Mouse (Mus musculus): ENCODE data around the gene Mmgt2. TPM values are rescaled to one million over a fixed set of nuclear protein-coding genes. Genes with fewer than 3 reads are reported as not detected.

Gene Mmgt2
- polyA plus RNA-seq (2015; fragmentation: Nextera tagmentation; extraction: Ambion mirVana) = 67.3 and 70.4 TPM in 2 replicates

DNA sequence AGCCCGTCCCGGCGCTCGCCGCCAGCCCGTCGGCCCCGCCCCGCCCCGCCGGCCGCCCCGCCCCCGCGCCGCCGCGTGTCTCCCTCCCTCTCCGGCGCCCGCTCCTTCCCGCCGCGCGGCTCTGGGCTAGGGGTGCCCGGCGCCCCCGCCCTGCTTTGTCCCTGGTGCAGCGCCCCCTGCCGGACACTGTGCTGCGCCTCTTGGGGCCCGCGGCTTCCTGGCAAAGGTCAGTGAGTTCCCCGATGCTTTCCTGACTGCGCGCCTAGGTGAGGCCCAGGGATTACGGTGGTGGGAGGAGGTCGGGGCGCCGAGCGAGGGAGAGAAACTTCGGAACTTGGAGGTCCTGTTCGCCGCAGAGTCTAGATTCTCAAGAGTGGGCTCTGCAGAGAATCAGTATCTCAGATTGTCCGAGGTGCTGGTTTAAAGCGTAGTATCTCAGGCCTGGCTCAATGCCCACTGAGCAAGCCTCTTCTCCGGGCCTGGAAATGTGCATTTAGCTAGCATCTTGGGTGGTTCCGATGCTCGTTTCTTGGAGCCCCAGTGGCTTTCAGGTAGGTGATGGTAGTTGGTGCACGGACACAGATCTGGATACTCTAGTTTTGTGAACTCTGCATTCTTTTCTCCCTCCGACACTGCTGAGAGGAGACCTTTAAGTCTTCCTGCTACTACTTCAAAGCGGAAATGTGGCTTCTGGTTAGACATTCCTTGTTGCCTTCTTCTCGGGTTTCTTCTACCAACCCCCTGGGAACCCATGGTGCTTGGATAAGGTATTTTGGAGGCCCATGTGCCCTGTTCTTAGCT lies at the start of gene Mmgt2:
Gene Mmgt2 (plus strand): TSS at position 74 of the 801 bp plus-strand sequence.
- Histone ChIP-seq H3K27ac (peak within 1 kb of the TSS; percentile 93), H3K27me3 (no peaks in the 10 kb centered on the region), H3K9ac (peak within 1 kb of the TSS; percentile 81), H3K4me3 (replicated peaks) (peak within 1 kb of the TSS; percentile 83), H3K9me3 (replicated peaks) (no peaks in the 10 kb centered on the region), H3K36me3 (peaks cover 25% of the 10 kb centered on the region), H3K4me2 (peak within 1 kb of the TSS; percentile 94), H3K4me1 (peaks cover 63% of the 10 kb centered on the region)
- WGBS = under 1% methylated on average over 45 of the region's 53 CpGs
- ATAC-seq (replicated peaks; ENCODE audit: low FRiP score) = peak; percentile 94

GRCm38 (mm10) chr11:62601732-62602618 lies 46.5 kb upstream of the Mmgt2 start:
- Histone ChIP-seq H3K9ac (peak overlapping the region; percentile 53), H3K4me1 (peaks cover 43% of the 10 kb centered on the region), H3K27me3 (no peaks in the 10 kb centered on the region), H3K27ac (peak overlapping the region; percentile 93), H3K36me3 (peaks cover 38% of the 10 kb centered on the region), H3K4me2 (peak overlapping the region; percentile 62), H3K4me3 (replicated peaks) (peak overlapping the region; percentile 77), H3K9me3 (replicated peaks) (no peaks in the 10 kb centered on the region)
- WGBS = 10% methylated on average over 17 of the region's 17 CpGs
- ATAC-seq (replicated peaks; ENCODE audit: low FRiP score) = no peak; the same call in 1 of the 2 replicates

DNA sequence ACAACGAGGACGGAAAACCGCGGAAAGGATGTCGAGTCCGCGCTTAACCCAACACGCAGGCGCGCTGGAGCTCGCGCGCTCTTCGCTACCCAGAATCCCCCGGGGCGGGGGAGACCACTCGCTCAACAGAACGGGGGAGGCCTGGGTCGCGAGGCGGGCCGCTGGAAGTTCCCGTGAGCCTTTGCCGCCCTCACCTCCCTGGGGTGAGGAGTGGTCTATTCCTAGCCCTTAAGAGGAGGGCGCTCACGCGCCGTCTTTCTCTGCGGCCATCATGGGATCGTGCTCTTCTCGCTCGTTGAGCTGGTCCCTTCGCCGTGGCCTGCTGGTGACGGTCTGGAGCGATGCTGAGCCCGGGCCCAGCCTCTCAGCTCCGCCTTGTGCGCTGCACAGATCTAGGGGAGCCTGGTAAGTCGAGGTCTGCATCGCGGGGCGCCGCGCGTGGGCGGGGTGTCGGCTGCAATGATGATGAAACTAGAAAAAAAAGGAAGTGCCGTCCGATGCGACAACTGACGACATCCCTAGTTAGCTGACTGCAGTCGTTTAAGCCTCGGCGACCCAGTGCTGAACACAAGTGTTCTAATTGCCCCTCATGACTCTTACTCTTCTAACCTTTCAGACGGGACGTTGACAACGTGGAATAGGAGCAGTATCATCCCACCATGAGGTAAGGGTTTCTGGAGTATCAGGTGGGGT lies 45.7 kb upstream of the Mmgt2 start:
- Histone ChIP-seq H3K36me3 (peaks cover 46% of the 10 kb centered on the region), H3K4me2 (peak overlapping the region; percentile 62), H3K9ac (peak overlapping the region; percentile 91), H3K4me3 (replicated peaks) (peak overlapping the region; percentile 77), H3K27me3 (no peaks in the 10 kb centered on the region), H3K9me3 (replicated peaks) (no peaks in the 10 kb centered on the region), H3K27ac (peak overlapping the region; percentile 93), H3K4me1 (peaks cover 43% of the 10 kb centered on the region)
- under 1% methylated on average over 58 of the region's 58 CpGs for WGBS
- peak; percentile 94 for ATAC-seq (replicated peaks; ENCODE audit: low FRiP score)

- Histone ChIP-seq H3K9ac (peak overlapping the region; percentile 91), H3K27me3 (no peaks in the 10 kb centered on the region), H3K4me1 (peaks cover 37% of the 10 kb centered on the region), H3K4me2 (peak overlapping the region; percentile 62), H3K4me3 (replicated peaks) (peak overlapping the region; percentile 77), H3K27ac (peak overlapping the region; percentile 93), H3K36me3 (peaks cover 53% of the 10 kb centered on the region), H3K9me3 (replicated peaks) (no peaks in the 10 kb centered on the region)
- ATAC-seq (replicated peaks; ENCODE audit: low FRiP score) = no peak; the same call in 1 of the 2 replicates
- WGBS = 0% methylated on average over 13 of the region's 13 CpGs
These were observed 45.0 kb upstream of the Mmgt2 start for GRCm38 (mm10) chr11:62603312-62604056.

DNA sequence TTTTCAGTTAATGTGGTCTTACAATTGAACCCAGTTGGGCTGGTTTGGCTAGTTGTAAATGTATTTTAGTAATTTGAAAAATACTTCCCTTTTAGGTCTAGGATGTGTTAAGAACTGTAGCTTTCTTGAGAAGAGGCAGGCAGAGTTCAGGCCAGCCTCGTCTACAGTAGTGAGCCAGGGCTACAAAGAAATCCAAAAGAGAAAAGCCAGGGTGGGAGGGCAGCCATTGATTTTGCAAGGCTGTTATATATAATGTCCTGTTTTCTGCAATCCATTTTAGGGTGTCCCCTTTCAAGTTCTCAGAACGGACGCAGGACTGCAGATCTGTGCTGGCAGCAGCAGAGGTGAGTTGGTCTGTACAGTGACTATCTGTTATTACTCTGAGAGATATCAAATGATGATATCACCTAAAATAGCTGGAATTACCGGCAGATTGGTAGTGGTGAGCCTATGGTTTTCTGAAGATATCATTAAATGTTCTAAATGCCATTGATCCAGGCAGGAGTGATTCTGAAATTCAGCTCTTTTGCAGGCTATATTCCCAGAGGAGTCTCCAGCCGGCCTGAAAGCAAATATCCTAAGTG lies 44.2 kb upstream of the Mmgt2 start:
- WGBS = 10% methylated on average over 5 of the region's 5 CpGs
- no peaks in the 10 kb centered on the region for H3K27me3 ChIP-seq
- peaks cover 33% of the 10 kb centered on the region for H3K4me1 ChIP-seq
- peak overlapping the region; percentile 77 for H3K4me3 ChIP-seq (replicated peaks)
- peak overlapping the region; percentile 91 for H3K9ac ChIP-seq
- peak overlapping the region; percentile 62 for H3K4me2 ChIP-seq
- H3K9me3 ChIP-seq (replicated peaks) = no peaks in the 10 kb centered on the region
- peak overlapping the region; percentile 93 for H3K27ac ChIP-seq
- peaks cover 60% of the 10 kb centered on the region for H3K36me3 ChIP-seq
- no peak for ATAC-seq (replicated peaks; ENCODE audit: low FRiP score)

DNA sequence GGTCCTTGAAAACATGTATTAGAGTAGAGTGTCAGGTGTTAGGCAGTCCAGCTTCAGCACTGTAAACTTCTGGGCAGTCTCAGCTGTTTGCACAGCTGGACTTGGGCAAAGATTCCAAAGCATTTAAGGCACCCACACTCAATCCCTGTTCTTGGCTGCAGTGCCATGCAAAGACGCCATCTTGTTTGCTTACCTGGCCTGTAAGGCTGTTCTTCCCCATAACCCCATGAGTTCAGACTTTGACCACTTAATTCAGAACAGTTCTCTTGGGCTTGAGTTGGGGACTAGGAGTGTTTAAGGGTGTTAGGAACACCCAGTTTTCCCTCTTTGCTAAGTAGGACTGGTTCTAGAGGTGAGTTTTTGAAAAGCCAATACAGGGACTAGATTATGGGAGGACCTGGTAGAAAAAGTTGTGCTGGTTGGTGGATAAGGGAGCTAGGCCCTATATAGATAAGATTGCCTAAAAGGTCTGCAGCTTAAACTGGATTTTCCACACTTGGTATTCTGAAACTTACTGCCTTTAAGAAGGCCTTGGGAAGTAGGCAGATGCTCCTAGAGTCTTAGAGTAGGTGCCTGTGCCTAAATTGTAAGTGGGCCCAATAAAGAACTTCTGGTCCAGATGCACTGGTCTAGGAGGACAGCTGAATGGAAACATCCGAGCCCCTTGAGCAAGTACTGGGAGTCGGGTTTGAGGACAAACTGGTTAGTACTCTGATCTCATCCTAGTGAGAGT lies 43.4 kb upstream of the Mmgt2 start:
- H3K4me3 ChIP-seq (replicated peaks) = peak overlapping the region; percentile 77
- H3K27ac ChIP-seq = peak overlapping the region; percentile 63
- 18% methylated on average over 3 of the region's 3 CpGs for WGBS
- ATAC-seq (replicated peaks; ENCODE audit: low FRiP score) = no peak
- peaks cover 69% of the 10 kb centered on the region for H3K36me3 ChIP-seq
- peaks cover 33% of the 10 kb centered on the region for H3K4me1 ChIP-seq
- peak overlapping the region; percentile 62 for H3K4me2 ChIP-seq
- H3K9me3 ChIP-seq (replicated peaks) = no peaks in the 10 kb centered on the region
- H3K9ac ChIP-seq = peak overlapping the region; percentile 91
- no peaks in the 10 kb centered on the region for H3K27me3 ChIP-seq

- Histone ChIP-seq H3K27me3 (no peaks in the 10 kb centered on the region), H3K36me3 (peaks cover 76% of the 10 kb centered on the region), H3K4me1 (peaks cover 33% of the 10 kb centered on the region), H3K27ac (peak overlapping the region; percentile 63; the same call in 1 of the 2 replicates), H3K9ac (peak overlapping the region; percentile 91), H3K4me2 (peak overlapping the region; percentile 62), H3K4me3 (replicated peaks) (peak overlapping the region; percentile 77), H3K9me3 (replicated peaks) (no peaks in the 10 kb centered on the region)
- WGBS = 47% methylated on average over 10 of the region's 10 CpGs
- ATAC-seq (replicated peaks; ENCODE audit: low FRiP score) = no peak
These were observed 42.7 kb upstream of the Mmgt2 start for GRCm38 (mm10) chr11:62605619-62606298.

DNA sequence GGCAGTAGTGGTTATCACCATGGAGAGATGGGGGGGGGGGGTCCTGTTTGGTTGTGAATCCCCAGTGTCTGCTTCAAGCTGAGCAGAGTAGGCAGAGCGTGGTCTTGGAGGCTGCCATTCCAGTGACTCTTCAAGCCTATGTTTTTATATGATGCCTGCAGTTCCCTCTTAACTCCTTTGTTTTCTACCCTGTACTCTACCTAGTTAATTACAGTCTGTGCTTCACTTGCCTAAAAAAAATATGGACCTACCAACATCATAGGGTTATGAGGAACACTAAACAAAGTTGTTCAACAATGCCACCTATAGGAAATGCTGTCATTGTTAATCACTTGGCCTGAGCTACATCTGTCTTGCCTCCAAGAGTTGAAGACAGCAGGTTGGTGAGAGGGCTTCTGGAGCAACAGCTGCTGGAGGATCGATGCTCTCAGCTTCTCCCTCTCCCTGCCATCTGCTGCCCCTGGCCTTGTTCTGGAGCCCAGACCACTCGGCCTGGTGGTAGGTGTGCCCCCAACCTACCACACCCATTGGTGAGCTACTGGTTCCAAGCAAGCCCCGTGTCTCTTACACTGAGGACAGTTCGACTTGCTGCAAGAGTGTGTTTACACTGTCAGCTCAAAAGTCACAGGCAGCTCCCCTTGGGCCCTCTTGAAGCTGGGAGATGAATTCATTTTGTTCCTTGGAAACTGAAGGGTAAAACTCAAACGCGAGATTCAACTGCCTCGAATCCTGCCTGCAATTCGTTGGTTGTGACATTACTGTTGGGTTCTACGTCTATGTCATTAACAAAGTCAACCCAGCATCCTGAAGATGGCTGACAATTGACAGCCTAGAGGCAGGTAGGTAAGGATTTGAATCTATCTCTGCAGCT lies 41.9 kb upstream of the Mmgt2 start:
- Histone ChIP-seq H3K27ac (peak overlapping the region; percentile 63), H3K4me2 (no peak overlapping the region), H3K4me1 (peaks cover 33% of the 10 kb centered on the region), H3K27me3 (no peaks in the 10 kb centered on the region), H3K9ac (no peak overlapping the region), H3K4me3 (replicated peaks) (peak overlapping the region; percentile 77; the same call in 1 of the 2 replicates), H3K36me3 (peaks cover 76% of the 10 kb centered on the region), H3K9me3 (replicated peaks) (no peaks in the 10 kb centered on the region)
- no peak for ATAC-seq (replicated peaks; ENCODE audit: low FRiP score)
- 62% methylated on average over 10 of the region's 10 CpGs for WGBS

- Histone ChIP-seq H3K9ac (no peak overlapping the region), H3K4me1 (peaks cover 30% of the 10 kb centered on the region), H3K36me3 (peaks cover 80% of the 10 kb centered on the region), H3K4me2 (no peak overlapping the region), H3K9me3 (replicated peaks) (no peaks in the 10 kb centered on the region), H3K27ac (peak overlapping the region; percentile 37; the same call in 1 of the 2 replicates), H3K27me3 (no peaks in the 10 kb centered on the region), H3K4me3 (replicated peaks) (no peak overlapping the region)
- WGBS = 65% methylated on average over 10 of the region's 10 CpGs
- no peak for ATAC-seq (replicated peaks; ENCODE audit: low FRiP score)
These were observed 41.1 kb upstream of the Mmgt2 start for GRCm38 (mm10) chr11:62607170-62607951.

Measured in kidney, embryonic 15.5 days (tissue).